Mouse (Mus musculus) CD4-positive, CD25-positive, alpha-beta regulatory T cell, adult 4 months (primary cell): ENCODE measurements around the gene Zfp989. TPM values are rescaled to one million over a fixed set of nuclear protein-coding genes. Genes with fewer than 3 reads are reported as not detected.
"Not testable (repeated sequence)": the region's sequence is repeated elsewhere in the genome, so short reads cannot be mapped to it uniquely, and the experiment has no call there.

Experiments
- ATAC-seq: one replicate; pipeline ENCODE4 v1.8.0; 2017
- polyA plus RNA-seq, 2 experiments: library from polyadenylated mRNA; unstranded; fragments of 100-300 nt; shearing (Covaris generic); gene quantifications; one replicate each; pipeline ENCODE4 v1.2.1; 2017

The Zfp989 gene
- polyA plus RNA-seq = not detected

DNA sequence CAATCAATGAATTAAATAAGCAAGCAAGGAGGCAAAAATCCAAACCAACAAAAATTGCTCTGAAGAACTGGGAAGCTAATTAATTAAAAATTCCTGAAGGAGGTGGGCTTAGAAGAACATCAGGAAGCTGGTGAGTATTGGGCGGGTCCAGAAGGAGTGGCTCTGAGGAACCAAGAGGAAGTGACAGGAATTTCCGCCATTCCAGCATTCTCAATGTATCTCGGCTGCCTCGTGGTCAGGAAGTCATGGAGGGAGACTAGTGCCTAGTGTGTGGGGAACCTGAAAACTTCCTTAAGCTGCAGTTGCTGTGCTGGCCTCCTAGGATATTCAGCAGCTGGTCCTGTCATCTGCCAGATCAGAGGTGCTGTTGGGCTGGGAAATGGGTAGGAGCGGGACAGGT lies at the start of gene Zfp989:
Gene Zfp989 (plus strand): TSS at position 220 of the 400 bp plus-strand sequence.
- not testable (repeated sequence) for ATAC-seq

DNA sequence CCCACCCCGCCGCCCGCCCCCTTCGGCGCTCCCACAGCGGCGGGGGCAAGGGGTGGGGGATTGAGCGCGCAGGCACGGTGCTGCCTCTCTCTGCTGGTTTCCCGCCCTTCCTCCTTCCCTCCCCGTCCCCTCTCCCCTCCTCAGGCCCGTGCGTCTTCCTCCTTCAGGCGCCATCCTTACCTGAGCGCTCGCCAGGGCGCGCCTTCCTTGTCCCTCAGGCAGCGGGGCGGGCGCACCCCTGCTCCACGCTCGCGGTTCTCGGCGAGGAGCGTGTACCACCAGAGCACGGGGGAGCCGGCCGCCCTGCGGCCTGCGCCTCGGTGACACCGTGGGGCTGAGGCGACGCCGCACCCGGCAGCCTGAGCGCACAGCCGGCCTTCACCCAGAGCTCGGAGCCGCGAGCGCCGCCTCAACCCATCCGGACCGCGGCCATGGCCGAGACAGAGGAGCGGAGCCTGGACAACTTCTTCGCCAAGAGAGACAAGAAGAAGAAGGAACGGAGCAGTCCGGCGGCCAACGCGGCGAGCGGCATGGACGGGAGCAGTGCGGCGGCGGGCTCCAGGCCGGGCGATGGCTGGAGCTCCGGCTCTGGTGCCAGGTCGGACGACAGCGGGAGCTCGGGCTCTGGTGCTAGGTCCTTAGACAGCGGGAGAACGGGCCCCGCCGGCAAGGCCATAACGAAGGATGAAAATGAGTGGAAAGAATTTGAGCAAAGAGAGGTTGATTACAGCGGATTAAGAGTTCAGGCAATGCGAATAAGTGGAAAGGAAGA lies 39.3 kb upstream of the Zfp989 start:
- no peak for ATAC-seq

DNA sequence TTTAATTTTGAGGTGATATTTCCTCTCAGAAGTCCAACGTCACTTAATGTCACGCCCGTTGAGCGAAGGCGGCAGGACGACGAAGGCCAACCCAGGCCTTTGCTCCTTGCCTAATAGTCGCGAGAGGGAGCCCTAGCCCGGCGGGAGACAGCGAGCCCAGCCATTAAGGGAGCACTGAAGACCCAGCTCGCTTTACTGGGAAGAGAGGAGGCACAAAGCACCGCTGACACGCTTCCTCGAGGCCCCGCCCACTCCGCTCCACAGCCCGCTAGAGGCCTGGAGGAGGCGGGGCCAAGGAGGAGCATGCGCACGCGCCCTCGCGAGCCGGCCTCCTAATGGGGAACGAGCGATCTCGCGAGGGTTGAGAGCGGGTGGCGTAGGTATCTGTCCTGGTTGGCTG lies 30.1 kb upstream of the Zfp989 start:
- not testable (repeated sequence) for ATAC-seq

DNA sequence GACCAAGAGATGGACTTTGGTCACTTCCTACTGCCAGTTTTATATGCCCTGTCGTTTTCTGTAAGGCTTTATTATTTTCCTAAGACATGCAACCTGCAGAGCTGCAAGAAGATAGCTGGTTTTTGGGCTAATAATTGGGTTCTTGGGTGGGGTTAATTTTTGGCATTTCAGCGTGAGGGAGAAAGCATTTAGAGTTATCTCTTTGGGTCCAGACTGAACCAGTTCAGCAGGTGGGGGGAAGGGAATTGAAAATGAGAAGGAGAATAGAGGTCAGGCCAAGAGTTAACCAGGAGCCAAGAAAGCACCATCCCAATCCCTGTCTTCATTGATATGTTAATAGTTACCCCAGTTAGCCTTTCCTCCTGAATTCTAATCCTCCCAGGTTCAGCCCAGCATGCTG lies 4.8 kb downstream of the Zfp989 start:
- ATAC-seq = not testable (repeated sequence)

DNA sequence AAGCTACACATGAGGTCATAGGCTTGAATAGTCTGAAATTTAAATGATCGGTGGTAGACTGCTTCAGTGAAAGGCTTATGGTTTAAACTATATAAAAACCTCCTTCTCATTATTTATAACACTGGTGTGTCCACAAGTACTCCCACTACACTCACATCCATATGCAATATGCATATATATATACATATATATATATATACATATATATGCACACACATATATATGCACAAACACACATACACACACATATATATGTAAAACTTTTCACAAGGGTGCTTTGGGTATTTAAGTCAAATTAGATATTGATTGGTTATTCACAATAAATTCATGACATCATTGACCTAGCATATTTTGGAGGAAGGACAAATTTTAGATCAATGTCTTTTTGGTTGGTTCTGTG lies 46.6 kb downstream of the Zfp989 start:
- not testable (repeated sequence) for ATAC-seq

- not testable (repeated sequence) for ATAC-seq
These were observed 49.8 kb downstream of the Zfp989 start, which contains the start of gene Rex2 for GRCm38 (mm10) chr4:147021550-147021949. Rex2 (plus strand) TSS chr4:147021850.

DNA sequence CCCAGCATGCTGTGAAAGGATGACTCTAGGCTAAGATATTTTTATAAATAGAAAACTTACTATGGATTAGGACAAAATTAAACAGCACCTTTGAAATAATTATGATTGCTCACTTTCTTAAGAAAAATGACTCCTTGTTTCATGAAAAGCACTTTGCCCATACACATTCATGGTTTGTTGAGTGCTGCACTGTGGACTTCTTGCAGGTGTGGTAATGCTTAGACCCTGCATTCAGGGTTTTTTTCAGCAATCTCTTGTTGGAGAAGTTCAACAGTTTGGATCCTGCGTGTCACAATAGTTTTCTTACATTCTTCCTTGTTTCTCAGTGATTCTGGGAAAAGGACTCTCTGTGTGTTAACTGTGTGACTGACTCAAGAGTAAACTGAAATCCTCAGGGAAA lies 54.6 kb downstream of the Zfp989 start:
- ATAC-seq = not testable (repeated sequence)

DNA sequence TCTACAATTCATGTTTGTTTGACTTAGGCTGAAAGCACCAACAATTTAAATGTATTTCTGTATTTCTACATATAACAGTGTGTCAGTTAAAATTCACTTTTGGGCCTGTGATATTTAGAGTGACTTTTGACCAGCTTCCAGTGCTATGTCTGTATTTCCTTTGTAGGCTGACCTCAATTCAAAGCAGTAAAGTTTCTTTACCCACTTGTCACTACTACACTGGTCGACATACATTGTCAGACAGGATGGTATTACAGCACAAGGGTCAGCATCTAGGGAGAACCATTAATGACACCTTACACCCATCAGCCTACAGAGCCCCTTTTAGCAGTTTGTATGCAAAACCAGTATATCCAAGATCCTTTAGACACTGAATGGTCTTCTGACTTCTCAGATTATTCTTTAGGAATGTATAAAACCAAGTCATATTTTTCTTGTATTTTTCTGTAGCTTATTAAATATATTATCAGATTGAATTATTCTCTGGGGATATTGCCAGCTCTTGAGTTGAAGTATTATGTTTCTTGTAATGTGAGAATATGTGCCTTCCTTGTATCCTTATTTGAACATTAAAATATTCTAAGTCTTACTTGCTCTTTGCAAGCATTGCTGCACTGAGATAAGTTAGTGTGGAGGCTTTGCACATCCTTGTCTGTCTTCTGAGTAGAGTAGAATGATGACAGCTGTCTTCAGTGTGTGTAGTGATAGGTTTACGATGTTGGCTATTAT lies 59.7 kb downstream of the Zfp989 start:
- ATAC-seq = not testable (repeated sequence)

Other genes starting within 250 kb of the Zfp989 start
- gene Gm21411, start 62.4 kb upstream of the Zfp989 start, polyA plus RNA-seq = not detected
- gene Rex2, start 49.9 kb downstream of the Zfp989 start, polyA plus RNA-seq = under 1 TPM in 1 of 2 experiments, not detected in 1; 0.09 TPM
- gene Zfp991, start 160.1 kb downstream of the Zfp989 start, polyA plus RNA-seq = 10 to 100 TPM in 1 of 2 experiments, 1 to 10 TPM in 1; 5.4 to 10.4 TPM